In genomic region chr12:34075805-34076509, GRCm38 (mm10) we compare ENCODE assay signal across 14 mouse cellular contexts.
DNase-seq lines count a peak whose midpoint lies in the region; ATAC-seq and TF ChIP-seq lines count a peak whose summit lies in the region.
"Had no signal": no experiment of that assay in that cellular context is flagged by ENCODE, and none has a peak within 500 bp of the region (broad histone marks: within the 10 kb centered on the region; RNA-seq: fewer than 3 reads in every experiment).

No protein-coding gene starts in this region.

- H3K4me3 ChIP-seq in cortical plate, adult 2 months (ENCODE audit: insufficient read depth, low read length) = no peak overlapping the region
- no peak overlapping the region for H3K4me3 ChIP-seq in hindbrain, embryonic 10.5 days
- H3K4me3 ChIP-seq: embryonic facial prominence, embryonic 12.5 days; heart, embryonic 15.5 days had no signal

- peaks cover 1% of the 10 kb centered on the region; the same call in 1 of the 2 replicates for H3K4me1 ChIP-seq in cortical plate, adult 2 months (ENCODE audit: control insufficient read depth, insufficient read depth, low read length)
- H3K4me1 ChIP-seq in hindbrain, embryonic 10.5 days (replicated peaks) = no peaks in the 10 kb centered on the region
- H3K4me1 ChIP-seq: embryonic facial prominence, embryonic 12.5 days; heart, embryonic 15.5 days had no signal

- no peaks in the 10 kb centered on the region for H3K27me3 ChIP-seq in hindbrain, embryonic 10.5 days (ENCODE audit: insufficient read depth, poor library complexity, severe bottlenecking)
- H3K27me3 ChIP-seq: embryonic facial prominence, embryonic 12.5 days; heart, embryonic 15.5 days had no signal

- peak overlapping the region; percentile 21; the same call in 1 of the 2 replicates for H3K27ac ChIP-seq in cortical plate, adult 2 months (ENCODE audit: insufficient read depth, low read length)
- H3K27ac ChIP-seq in hindbrain, embryonic 10.5 days = no peak overlapping the region
- H3K27ac ChIP-seq: embryonic facial prominence, embryonic 12.5 days; heart, embryonic 15.5 days; liver, embryonic 14.5 days had no signal

- no peak for TF ChIP-seq POLR2A in cortical plate, adult 2 months (IDR thresholded peaks at IDR 0.05; ENCODE audit: extremely low read depth, insufficient read depth, low read length)

- WGBS in hindbrain, embryonic 10.5 days = 79% methylated on average over 9 of the region's 9 CpGs

- H3K9me3 ChIP-seq in hindbrain, embryonic 10.5 days = no peaks in the 10 kb centered on the region
- H3K9me3 ChIP-seq: embryonic facial prominence, embryonic 12.5 days; heart, embryonic 15.5 days had no signal

- no peaks in the 10 kb centered on the region for H3K36me3 ChIP-seq in hindbrain, embryonic 10.5 days
- H3K36me3 ChIP-seq: embryonic facial prominence, embryonic 12.5 days; G1E; heart, embryonic 15.5 days had no signal

- ATAC-seq in inflammation-experienced regulatory T-cells, adult 6 months = no peak

- peak; percentile 10 to 69 for DNase-seq in adrenal gland, adult (ENCODE audit: inconsistent age in 2 of 2, low spot score in 1 of 2)
- DNase-seq in adrenal gland, adult 18-20 months (ENCODE audit: low spot score in 2 of 2) = no peak
- peak; percentile 24 to 37 for DNase-seq in heart, adult 9 months (ENCODE audit: low spot score in 2 of 2)
- no peak for DNase-seq in heart, postnatal 4 days
- peak; percentile 83 for DNase-seq in 416B (ENCODE audit: low read depth)
- no peak for DNase-seq in hindbrain, embryonic 10.5 days (ENCODE audit: low spot score)
- DNase-seq: cerebellum, postnatal 25 days; thymus, postnatal 4 days had no signal

- TF ChIP-seq CTCF in cortical plate, adult 2 months (IDR thresholded peaks at IDR 0.05; ENCODE audit: extremely low read depth, insufficient read depth, low read length) = no peak

Comparison
In these comparisons a context has a peak if more than half of its experiments do, and no peak if none do; other contexts are left out.
1. DNase-seq: peak in adrenal gland, adult (2 of 2), heart, adult 9 months (2 of 2) and 416B (single experiment); none in adrenal gland, adult 18-20 months (0 of 2), heart, postnatal 4 days (single experiment) and hindbrain, embryonic 10.5 days (single experiment).